Mouse (Mus musculus) liver, adult 2 months (tissue): Measurements from ENCODE around the gene Pla2g15.

ENCODE experiments used
- CTCF ChIP-seq: fragments of 200-500 bp; IDR thresholded peaks from 2 replicates; pipeline ENCODE4 v1.5.1; 2011; ENCODE audit warnings: low read depth, low read length, control low read depth
- POLR2A ChIP-seq: fragments of 200-500 bp; IDR thresholded peaks from 2 replicates; pipeline ENCODE4 v1.6.1; 2011; ENCODE audit warnings: low read length, control low read depth; ENCODE audit not compliant: insufficient read depth; ENCODE audit errors: extremely low read depth

DNA sequence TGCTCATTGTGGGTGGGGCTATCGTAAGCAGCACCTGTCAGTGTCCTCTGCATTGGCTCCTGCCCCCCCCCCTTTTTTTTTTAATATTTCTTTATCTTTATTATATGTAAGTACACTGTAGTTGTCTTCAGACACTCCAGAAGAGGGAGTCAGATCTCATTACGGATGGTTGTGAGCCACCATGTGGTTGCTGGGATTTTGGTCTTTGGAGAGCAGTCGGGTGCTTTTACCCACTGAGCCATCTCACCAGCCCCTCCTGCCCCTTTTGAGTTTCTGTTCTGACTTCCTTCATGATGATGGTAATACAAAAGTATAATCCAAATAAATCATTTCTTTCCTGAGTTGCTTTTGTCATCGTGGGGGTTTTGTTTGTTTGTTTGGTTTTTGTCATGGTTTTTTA is 47.9 kb upstream of the Pla2g15 start:
- TF ChIP-seq CTCF, result no peak
- TF ChIP-seq POLR2A, result no peak
